18 mouse cellular contexts compared by ENCODE assay signal in genomic region chr5:121574145-121574544, GRCm38 (mm10). TPM values are rescaled to one million over a fixed set of nuclear protein-coding genes. Genes with fewer than 3 reads are reported as not detected.
"Had no signal": no experiment of that assay in that cellular context is flagged by ENCODE, and none has a peak within 500 bp of the region (broad histone marks: within the 10 kb centered on the region; RNA-seq: fewer than 3 reads in every experiment).

No protein-coding gene starts in this region.

- DNase-seq: kidney, adult 18-20 months; kidney, postnatal 14 days; liver, embryonic 13.5 days; lung, adult 18-20 months; right cerebral cortex, postnatal 14 days had no signal

RNA-seq across cellular contexts. Expression of gene Gm42878, which starts 28.9 kb away (rescaled TPM):
- total RNA-seq: layer of hippocampus, postnatal 14 days; left cerebral cortex, postnatal 14 days; megakaryocyte-erythroid progenitor cell, adult 5-6 weeks; midbrain, postnatal 0 days had no signal
- polyA plus RNA-seq: intestine, embryonic 15.5 days; kidney, embryonic 15.5 days; limb, embryonic 11.5 days; limb, embryonic 15.5 days; liver, embryonic 13.5 days; lung, embryonic 16.5 days; midbrain, embryonic 12.5 days; midbrain, postnatal 0 days; neural tube, embryonic 14.5 days; spleen, adult 2 months; stomach, embryonic 15.5 days had no signal
